Mouse (Mus musculus): Measurements from ENCODE around the gene Arhgef16.

Arhgef16 gene

GRCm38 (mm10) chr4:154293735-154294201 lies 7.7 kb downstream of the Arhgef16 start:
- DNase-seq (ENCODE audit: low spot score in 2 of 2) = no peak

GRCm38 (mm10) chr4:154283671-154284070 lies 17.8 kb downstream of the Arhgef16 start:
- peak; percentile 15 to 27 for DNase-seq (ENCODE audit: low spot score in 2 of 2)

GRCm38 (mm10) chr4:154279481-154279880 lies 22.0 kb downstream of the Arhgef16 start:
- DNase-seq (ENCODE audit: low spot score in 2 of 2) = no peak

GRCm38 (mm10) chr4:154273000-154273399 lies 28.5 kb downstream of the Arhgef16 start:
- peak; percentile 24 to 47 for DNase-seq (ENCODE audit: low spot score in 2 of 2)

GRCm38 (mm10) chr4:154269520-154269919 lies 32.0 kb downstream of the Arhgef16 start:
- DNase-seq (ENCODE audit: low spot score in 2 of 2) = no peak

- no peak for DNase-seq (ENCODE audit: low spot score in 2 of 2)
Measured at GRCm38 (mm10) chr4:154267511-154267910, 34.0 kb downstream of the Arhgef16 start.

GRCm38 (mm10) chr4:154262071-154262470 lies 39.4 kb downstream of the Arhgef16 start:
- no peak for DNase-seq (ENCODE audit: low spot score in 2 of 2)

- no peak for DNase-seq (ENCODE audit: low spot score in 2 of 2)
Measured at GRCm38 (mm10) chr4:154260755-154261154, 40.7 kb downstream of the Arhgef16 start.

GRCm38 (mm10) chr4:154252537-154253255 lies 48.8 kb downstream of the Arhgef16 start:
- no peak for DNase-seq (ENCODE audit: low spot score in 2 of 2)

- DNase-seq (ENCODE audit: low spot score in 2 of 2) = no peak
Measured at GRCm38 (mm10) chr4:154249316-154249715, 52.2 kb downstream of the Arhgef16 start.

- DNase-seq (ENCODE audit: low spot score in 2 of 2) = no peak
Measured at GRCm38 (mm10) chr4:154248092-154248805, 53.2 kb downstream of the Arhgef16 start.

- DNase-seq (ENCODE audit: low spot score in 2 of 2) = no peak
Measured at GRCm38 (mm10) chr4:154247207-154248091, 54.0 kb downstream of the Arhgef16 start.

- DNase-seq (ENCODE audit: low spot score in 2 of 2) = peak; percentile 74 to 81
Measured at GRCm38 (mm10) chr4:154246115-154247040, 55.1 kb downstream of the Arhgef16 start.

- no peak for DNase-seq (ENCODE audit: low spot score in 2 of 2)
Measured at GRCm38 (mm10) chr4:154245342-154245741, 56.1 kb downstream of the Arhgef16 start.

- no peak for DNase-seq (ENCODE audit: low spot score in 2 of 2)
Measured at GRCm38 (mm10) chr4:154240608-154241007, 60.9 kb downstream of the Arhgef16 start.

- no peak for DNase-seq (ENCODE audit: low spot score in 2 of 2)
Measured at GRCm38 (mm10) chr4:154239199-154239598, 62.3 kb downstream of the Arhgef16 start.

GRCm38 (mm10) chr4:154237306-154237705 lies 64.2 kb downstream of the Arhgef16 start:
- DNase-seq (ENCODE audit: low spot score in 2 of 2) = no peak

- DNase-seq (ENCODE audit: low spot score in 2 of 2) = no peak
Measured at GRCm38 (mm10) chr4:154236893-154237292, 64.6 kb downstream of the Arhgef16 start.

GRCm38 (mm10) chr4:154236001-154236400 lies 65.5 kb downstream of the Arhgef16 start:
- no peak for DNase-seq (ENCODE audit: low spot score in 2 of 2)

- peak; percentile 69 to 88 for DNase-seq (ENCODE audit: low spot score in 2 of 2)
Measured at GRCm38 (mm10) chr4:154232295-154232694, 69.2 kb downstream of the Arhgef16 start.

- DNase-seq (ENCODE audit: low spot score in 2 of 2) = no peak
Measured at GRCm38 (mm10) chr4:154231380-154231779, 70.1 kb downstream of the Arhgef16 start.
